Mouse (Mus musculus) embryonic facial prominence, embryonic 12.5 days (tissue): ENCODE measurements around the gene Epn1. TPM values are rescaled to one million over a fixed set of nuclear protein-coding genes. Genes with fewer than 3 reads are reported as not detected.
"Not testable (repeated sequence)": the region's sequence is repeated elsewhere in the genome, so short reads cannot be mapped to it uniquely, and the experiment has no call there.

Experiments used
- ATAC-seq: fragments of 200-750 bp; cut with Nextera tagmentation; 2 replicates; pipeline ENCODE4 v1.8.0; 2017; ENCODE audit not compliant: insufficient number of reproducible peaks, insufficient read depth, low FRiP score, low TSS enrichment
- H3K27ac ChIP-seq: fragments of 300-500 bp; sonication (generic); 2 replicates; pipeline ENCODE4 v1.5.1; 2016; ENCODE audit warnings: mild to moderate bottlenecking
- H3K27me3 ChIP-seq: fragments of 300-500 bp; sonication (generic); 2 replicates; pipeline ENCODE4 v1.6.1; 2016; ENCODE audit warnings: mild to moderate bottlenecking, moderate library complexity
- H3K36me3 ChIP-seq: fragments of 300-500 bp; sonication (generic); 2 replicates; pipeline ENCODE4 v1.6.1; 2016; ENCODE audit warnings: mild to moderate bottlenecking
- H3K4me1 ChIP-seq: fragments of 300-500 bp; sonication (generic); 2 replicates; pipeline ENCODE4 v1.6.1; 2016
- H3K4me2 ChIP-seq: fragments of 300-500 bp; sonication (generic); replicated peaks from 2 replicates; pipeline ENCODE4 v1.6.1; 2016; ENCODE audit warnings: mild to moderate bottlenecking, moderate library complexity
- H3K4me3 ChIP-seq: fragments of 300-500 bp; sonication (generic); 2 replicates; pipeline ENCODE4 v1.5.1; 2016; ENCODE audit warnings: mild to moderate bottlenecking
- H3K9ac ChIP-seq: fragments of 300-500 bp; sonication (generic); 2 replicates; pipeline ENCODE4 v1.6.1; 2016; ENCODE audit warnings: mild to moderate bottlenecking, moderate library complexity
- H3K9me3 ChIP-seq: fragments of 300-500 bp; sonication (generic); 2 replicates; pipeline ENCODE4 v1.6.1; 2016; ENCODE audit warnings: mild to moderate bottlenecking, moderate library complexity
- WGBS: fragments of 180-500 bp; shearing (Covaris S2); methylation state at CpG from one replicate; pipeline ENCODE4 v1.1.7; 2016; 5-methylcytosine and 5-hydroxymethylcytosine counted together
- polyA plus RNA-seq: library from polyadenylated mRNA; unstranded; fragments of >200 nt; fragmentation: Nextera tagmentation; extraction: Ambion mirVana; gene quantifications from 2 replicates; pipeline ENCODE4 v1.2.1, GENCODE M21; 2016

The Epn1 gene
- polyA plus RNA-seq, 1 experiment from 2014 or later = 67.2 TPM

DNA sequence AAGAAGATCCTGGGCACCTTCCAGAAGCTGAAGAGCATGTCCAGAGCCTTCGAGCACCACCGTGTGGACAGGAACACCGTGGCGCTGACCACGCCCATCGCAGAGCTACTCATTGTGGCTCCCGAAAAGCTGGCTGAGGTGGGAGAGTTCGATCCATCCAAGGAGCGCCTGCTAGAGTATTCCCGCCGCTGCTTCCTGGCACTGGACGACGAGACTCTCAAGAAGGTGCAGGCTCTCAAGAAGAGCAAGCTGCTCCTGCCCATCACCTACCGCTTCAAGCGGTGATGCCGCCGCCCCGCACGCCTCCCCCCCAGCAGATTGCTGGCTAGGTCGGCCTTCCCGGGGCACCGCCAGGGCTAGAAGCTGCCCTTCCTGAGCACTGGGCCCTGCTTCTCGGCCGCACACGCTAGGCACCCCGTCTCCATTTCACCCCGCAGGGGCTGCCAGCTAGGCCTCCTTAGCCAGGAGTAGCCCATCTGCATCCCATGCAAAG lies 19.8 kb upstream of the Epn1 start:
- peak overlapping the region; percentile 83 for H3K9ac ChIP-seq
- peaks cover 27% of the 10 kb centered on the region for H3K4me1 ChIP-seq
- no peaks in the 10 kb centered on the region for H3K36me3 ChIP-seq
- WGBS = 2% methylated on average over 27 of the region's 27 CpGs
- H3K27me3 ChIP-seq = peaks cover 27% of the 10 kb centered on the region
- H3K4me3 ChIP-seq = peak overlapping the region; percentile 77
- peak overlapping the region; percentile 77 for H3K4me2 ChIP-seq
- H3K9me3 ChIP-seq = no peaks in the 10 kb centered on the region
- H3K27ac ChIP-seq = peak overlapping the region; percentile 99
- peak; percentile 2; the same call in 1 of the 2 replicates for ATAC-seq

DNA sequence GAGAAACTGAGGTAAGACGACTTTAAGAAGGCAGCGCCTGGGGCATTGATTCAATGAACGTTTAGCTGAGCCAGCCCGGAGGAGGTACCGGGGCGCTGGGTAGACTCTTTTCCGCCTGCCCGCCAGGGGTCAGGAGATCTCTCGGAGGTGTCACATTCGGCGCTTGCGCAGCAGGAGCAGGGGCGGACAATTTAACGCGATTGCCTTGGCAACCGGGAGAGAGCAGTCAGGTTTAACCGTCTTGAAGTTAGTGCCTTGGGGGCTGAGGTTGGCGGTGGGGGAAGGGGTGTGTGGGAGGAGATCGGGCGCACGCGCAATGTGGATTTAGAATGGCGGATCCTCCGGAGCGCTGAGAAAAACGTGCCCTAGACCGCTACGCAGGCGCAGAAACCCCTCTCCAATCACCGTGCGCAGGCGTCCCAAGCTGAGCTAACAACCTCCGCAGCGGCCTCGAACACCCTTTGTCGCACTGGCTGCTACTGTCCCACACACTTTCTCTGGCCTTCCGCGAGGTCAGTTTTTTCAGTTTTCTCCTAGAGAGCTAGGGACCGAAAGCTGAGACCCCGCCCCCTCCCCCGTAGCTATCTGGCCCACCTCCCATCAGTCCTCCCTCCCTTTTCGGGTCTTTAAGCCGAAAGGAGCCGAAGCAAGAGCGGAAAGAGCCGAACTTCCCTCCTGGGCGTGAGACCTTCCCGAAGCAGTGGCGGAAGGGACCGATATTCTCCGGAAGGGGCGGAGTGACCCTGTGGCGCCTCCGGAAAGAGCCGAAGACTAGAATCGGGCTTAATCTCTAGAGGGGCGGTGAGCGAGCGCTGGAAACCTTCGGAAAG lies 18.9 kb upstream of the Epn1 start:
- under 1% methylated on average over 60 of the region's 60 CpGs for WGBS
- peak overlapping the region; percentile 99 for H3K27ac ChIP-seq
- peak overlapping the region; percentile 83 for H3K9ac ChIP-seq
- ATAC-seq = peak; percentile 87
- H3K4me1 ChIP-seq = peaks cover 35% of the 10 kb centered on the region
- H3K27me3 ChIP-seq = peaks cover 18% of the 10 kb centered on the region
- no peaks in the 10 kb centered on the region for H3K9me3 ChIP-seq
- peaks cover 2% of the 10 kb centered on the region; the same call in 1 of the 2 replicates for H3K36me3 ChIP-seq
- peak overlapping the region; percentile 77 for H3K4me2 ChIP-seq
- H3K4me3 ChIP-seq = peak overlapping the region; percentile 77

DNA sequence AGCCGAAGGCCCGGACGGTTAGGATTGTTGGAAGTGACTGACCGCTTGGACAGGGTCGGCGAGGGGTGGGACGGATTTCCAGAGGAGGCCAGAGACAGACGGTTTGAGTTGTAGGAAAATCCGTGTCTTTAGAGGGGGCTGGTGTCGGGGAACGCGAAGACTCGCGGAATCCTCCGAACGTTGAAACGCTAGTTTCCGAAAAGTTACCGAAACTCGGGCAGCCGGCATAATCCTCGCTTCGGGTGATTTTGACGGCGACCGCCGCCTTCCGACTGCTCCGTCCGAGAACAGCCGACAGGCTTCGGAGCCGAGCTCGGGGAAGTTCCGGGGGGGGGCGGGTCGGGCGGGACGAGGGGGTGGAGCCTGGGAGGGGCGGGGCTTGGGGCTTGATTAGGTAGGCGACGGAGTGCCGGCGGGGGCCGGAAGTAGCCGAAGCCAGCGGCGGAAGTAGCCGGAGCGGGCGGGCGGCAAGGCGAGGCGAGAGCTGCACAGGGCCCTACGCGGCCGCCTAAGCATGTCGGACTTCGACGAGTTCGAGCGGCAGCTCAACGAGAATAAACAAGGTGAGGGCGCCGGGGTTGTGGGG lies 18.2 kb upstream of the Epn1 start, which contains the start of gene U2af2:
Gene U2af2 (plus strand): TSS at position 370 of the 586 bp plus-strand sequence.
- peak; percentile 76 for ATAC-seq
- H3K27ac ChIP-seq = peak within 1 kb of the TSS; percentile 99

DNA sequence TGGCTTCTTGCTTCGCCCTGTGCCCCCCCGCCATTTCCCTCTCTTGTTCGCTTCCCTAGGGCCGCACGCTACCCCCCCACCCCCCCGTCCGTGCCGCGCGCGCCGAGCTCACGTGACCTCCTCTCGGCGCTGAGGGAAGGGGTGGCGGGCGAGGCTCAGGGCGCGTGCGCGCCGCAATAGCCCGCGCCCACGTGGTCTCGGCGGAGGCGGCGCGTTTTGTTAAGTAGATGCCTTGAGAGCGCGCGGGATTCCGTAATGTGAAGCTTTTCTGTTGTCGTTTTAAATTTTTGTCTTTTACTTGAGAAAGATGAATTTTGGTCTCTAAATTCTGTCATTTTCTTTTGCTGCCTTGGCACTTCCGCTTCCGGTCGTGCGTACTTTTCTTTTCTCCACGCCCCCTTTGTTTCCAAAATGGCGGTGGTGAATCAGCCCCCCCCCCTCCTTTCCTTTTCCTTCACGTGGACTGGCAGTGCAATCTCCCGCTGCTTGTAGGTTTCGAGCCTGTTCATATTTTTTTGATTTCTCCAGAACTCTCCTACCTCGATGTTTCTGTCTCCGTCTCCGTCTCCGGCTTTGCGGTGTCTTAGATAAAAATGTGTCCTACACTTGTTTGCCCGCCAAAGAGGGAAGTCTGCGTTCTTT lies 17.6 kb upstream of the Epn1 start:
- peak; percentile 2; the same call in 1 of the 2 replicates for ATAC-seq
- peak overlapping the region; percentile 83 for H3K9ac ChIP-seq

More for the DNA sequence above, 18.2 kb upstream of the Epn1 start, which contains the start of gene U2af2:
- Histone ChIP-seq H3K36me3 (peaks cover 7% of the 10 kb centered on the region), H3K27me3 (peaks cover 12% of the 10 kb centered on the region), H3K4me2 (peak within 1 kb of the TSS; percentile 77), H3K4me1 (peaks cover 35% of the 10 kb centered on the region), H3K4me3 (peak within 1 kb of the TSS; percentile 77), H3K9ac (peak within 1 kb of the TSS; percentile 83), H3K9me3 (no peaks in the 10 kb centered on the region)
- under 1% methylated on average over 63 of the region's 65 CpGs for WGBS

DNA sequence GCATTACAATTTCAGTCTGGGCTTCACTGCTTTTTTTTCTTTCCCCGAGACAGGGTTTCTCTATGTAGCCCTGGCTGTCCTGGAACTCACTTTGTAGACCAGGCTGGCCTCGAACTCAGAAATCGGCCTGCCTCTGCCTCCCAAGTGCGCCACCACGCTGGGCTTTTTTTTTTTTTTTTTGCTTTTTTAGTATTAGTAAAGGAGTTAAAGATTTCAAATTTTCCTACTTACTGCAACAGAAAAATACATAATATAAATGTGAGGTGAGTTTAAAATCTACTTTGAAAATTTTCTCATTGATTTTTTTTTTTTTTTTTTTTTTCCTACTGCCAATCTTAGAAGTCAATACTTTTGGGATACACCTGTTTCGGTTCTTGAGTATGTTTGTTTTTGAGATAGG lies 15.1 kb upstream of the Epn1 start:
- peaks cover 30% of the 10 kb centered on the region for H3K4me1 ChIP-seq
- no peak overlapping the region for H3K27ac ChIP-seq
- peaks cover 37% of the 10 kb centered on the region for H3K36me3 ChIP-seq
- H3K9me3 ChIP-seq = no peaks in the 10 kb centered on the region
- WGBS = 90% methylated on average over 6 of the region's 6 CpGs
- no peak overlapping the region for H3K9ac ChIP-seq
- no peak overlapping the region for H3K4me2 ChIP-seq
- H3K4me3 ChIP-seq = no peak overlapping the region
- no peaks in the 10 kb centered on the region for H3K27me3 ChIP-seq
- ATAC-seq = no peak

More for the DNA sequence above, 17.6 kb upstream of the Epn1 start:
- under 1% methylated on average over 48 of the region's 51 CpGs for WGBS
- Histone ChIP-seq H3K27ac (peak overlapping the region; percentile 99), H3K4me1 (peaks cover 35% of the 10 kb centered on the region), H3K27me3 (peaks cover 6% of the 10 kb centered on the region), H3K36me3 (peaks cover 13% of the 10 kb centered on the region), H3K4me3 (peak overlapping the region; percentile 77), H3K4me2 (peak overlapping the region; percentile 77), H3K9me3 (no peaks in the 10 kb centered on the region)

DNA sequence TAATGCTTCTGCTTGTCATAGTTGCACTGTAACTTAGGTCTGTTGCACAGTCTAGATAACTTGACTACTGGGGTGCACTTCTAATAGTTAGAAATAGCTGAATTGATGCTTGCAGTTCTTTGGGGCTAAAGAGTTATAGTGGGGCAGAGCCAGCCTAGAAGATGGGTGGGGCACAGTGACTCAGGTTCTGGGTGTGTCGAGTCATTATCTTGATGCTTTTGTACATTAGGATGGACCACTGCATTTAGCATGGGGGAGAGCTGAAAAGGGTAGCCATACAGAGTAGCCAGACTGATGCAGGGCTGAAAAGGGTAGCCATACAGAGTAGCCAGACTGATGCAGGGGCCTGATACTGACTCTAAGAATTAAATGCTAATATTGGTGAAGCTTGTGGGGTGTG lies 6.4 kb upstream of the Epn1 start:
- no peak for ATAC-seq
- no peaks in the 10 kb centered on the region for H3K9me3 ChIP-seq
- H3K36me3 ChIP-seq = peaks cover 95% of the 10 kb centered on the region
- no peaks in the 10 kb centered on the region for H3K4me1 ChIP-seq
- no peak overlapping the region for H3K4me3 ChIP-seq
- no peak overlapping the region for H3K4me2 ChIP-seq
- WGBS = 83% methylated on average over 1 of the region's 1 CpGs
- H3K27me3 ChIP-seq = no peaks in the 10 kb centered on the region
- no peak overlapping the region for H3K9ac ChIP-seq
- H3K27ac ChIP-seq = no peak overlapping the region

DNA sequence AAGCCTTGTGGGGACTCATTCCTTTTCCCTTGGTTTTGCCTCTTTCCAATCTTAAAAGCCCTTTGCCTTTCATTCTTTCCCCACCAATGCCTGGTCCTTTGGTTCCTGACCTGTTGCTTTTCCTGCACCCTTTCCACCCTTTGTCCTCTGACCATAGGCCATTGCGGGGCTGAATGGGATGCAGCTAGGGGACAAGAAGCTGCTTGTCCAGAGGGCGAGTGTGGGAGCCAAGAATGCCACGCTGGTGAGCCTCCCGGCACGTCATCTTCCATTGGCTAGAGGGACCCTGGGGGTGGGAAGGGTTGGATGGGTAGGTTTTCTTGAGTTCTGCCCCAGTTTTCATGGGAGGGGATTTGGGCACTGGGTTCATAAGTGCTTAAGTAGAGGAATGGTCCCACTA lies 5.1 kb upstream of the Epn1 start:
- H3K4me3 ChIP-seq = no peak overlapping the region
- ATAC-seq = no peak
- no peak overlapping the region for H3K4me2 ChIP-seq
- peaks cover 87% of the 10 kb centered on the region for H3K36me3 ChIP-seq
- no peaks in the 10 kb centered on the region for H3K4me1 ChIP-seq
- H3K9me3 ChIP-seq = no peaks in the 10 kb centered on the region
- H3K9ac ChIP-seq = no peak overlapping the region
- WGBS = 91% methylated on average over 5 of the region's 5 CpGs
- H3K27me3 ChIP-seq = no peaks in the 10 kb centered on the region
- no peak overlapping the region for H3K27ac ChIP-seq

DNA sequence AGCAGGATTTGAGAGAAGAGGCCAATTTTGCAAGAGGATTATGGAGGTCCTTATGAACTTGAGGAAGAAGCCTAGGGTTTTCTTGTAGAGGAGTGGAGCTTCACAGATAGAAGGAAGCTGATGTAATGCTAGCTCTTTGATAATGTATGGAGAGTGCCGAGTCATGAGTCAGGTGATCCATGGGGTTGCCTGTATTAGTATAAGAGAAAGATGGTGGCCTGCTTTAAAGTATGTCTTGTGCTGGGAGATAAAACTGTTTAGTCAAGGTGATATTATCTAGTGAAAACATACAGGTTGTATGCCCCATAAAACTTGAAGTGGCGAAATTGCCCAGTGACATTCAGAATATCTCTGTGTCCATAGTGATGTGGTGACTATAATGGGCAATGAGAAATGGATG lies 3.1 kb upstream of the Epn1 start:
- no peak for ATAC-seq
- Histone ChIP-seq H3K9me3 (no peaks in the 10 kb centered on the region), H3K4me2 (no peak overlapping the region), H3K36me3 (peaks cover 68% of the 10 kb centered on the region), H3K27ac (no peak overlapping the region), H3K4me3 (no peak overlapping the region), H3K27me3 (no peaks in the 10 kb centered on the region), H3K9ac (no peak overlapping the region), H3K4me1 (peaks cover 7% of the 10 kb centered on the region)
- WGBS = 86% methylated on average over 2 of the region's 2 CpGs

DNA sequence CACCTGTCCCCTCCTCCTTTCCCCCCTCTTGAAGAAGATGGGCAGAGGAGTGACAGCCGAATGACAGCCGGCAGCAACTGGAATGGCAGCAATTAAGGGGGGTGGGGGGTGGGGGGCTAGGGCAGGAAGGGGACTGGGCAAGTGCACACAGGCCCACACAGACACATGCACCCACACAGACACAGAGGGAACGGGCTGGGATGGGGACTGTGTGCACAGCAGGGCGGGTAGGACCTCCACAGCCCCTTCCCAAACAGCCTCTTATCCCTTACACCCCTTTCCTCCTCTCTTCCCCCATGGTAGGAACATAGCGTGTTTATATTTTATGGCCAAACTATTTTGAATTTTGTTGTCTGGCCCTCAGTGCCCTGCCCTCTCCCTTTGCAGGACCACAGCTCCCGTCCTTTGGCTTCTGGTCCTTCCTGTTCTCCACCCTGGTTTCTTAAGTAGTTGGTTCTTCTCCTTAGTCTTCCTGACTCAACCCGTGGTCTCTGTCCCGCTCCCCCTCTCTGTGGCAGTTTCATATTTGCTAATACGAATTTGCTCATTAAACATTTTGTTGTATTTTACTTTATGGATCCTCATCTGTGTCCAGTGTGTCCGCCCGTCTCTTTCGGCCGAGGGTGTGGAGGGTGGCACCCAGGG lies 548 bp upstream of the Epn1 start:
- not testable (repeated sequence) for H3K4me1 ChIP-seq, H3K27me3 ChIP-seq, H3K9me3 ChIP-seq
- Histone ChIP-seq H3K27ac (peak overlapping the region; percentile 94), H3K4me2 (peak overlapping the region; percentile 82), H3K36me3 (peaks cover 50% of the 10 kb centered on the region), H3K4me3 (peak overlapping the region; percentile 98), H3K9ac (peak overlapping the region; percentile 99)
- WGBS = 45% methylated on average over 11 of the region's 13 CpGs
- ATAC-seq = peak; percentile 37; the same call in 1 of the 2 replicates

DNA sequence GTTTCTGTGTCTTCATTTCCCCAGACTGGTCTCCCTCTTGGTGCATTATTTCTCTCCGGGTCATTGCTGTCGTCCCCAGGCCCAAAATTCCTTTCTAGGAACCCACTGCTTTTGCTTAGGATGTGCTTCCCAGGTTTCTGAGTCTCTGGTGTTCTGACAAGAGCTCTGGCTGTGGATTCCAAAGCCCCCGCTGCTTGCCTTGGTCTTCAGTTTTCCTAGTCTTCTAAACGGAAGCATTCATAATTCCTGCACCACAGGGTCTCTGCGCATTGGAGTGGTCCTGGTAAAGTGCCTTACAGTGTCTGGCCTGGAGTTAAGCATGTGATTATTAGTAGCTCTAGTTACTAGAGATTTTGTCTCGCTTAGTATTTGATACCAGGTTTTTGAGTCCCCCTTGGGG lies 780 bp downstream of the Epn1 start:
- Histone ChIP-seq H3K9ac (peak overlapping the region; percentile 99), H3K4me3 (peak overlapping the region; percentile 98), H3K36me3 (peaks cover 47% of the 10 kb centered on the region), H3K9me3 (no peaks in the 10 kb centered on the region), H3K4me2 (peak overlapping the region; percentile 82), H3K27me3 (no peaks in the 10 kb centered on the region), H3K4me1 (peaks cover 7% of the 10 kb centered on the region), H3K27ac (peak overlapping the region; percentile 94)
- 15% methylated on average over 6 of the region's 6 CpGs for WGBS
- no peak for ATAC-seq

DNA sequence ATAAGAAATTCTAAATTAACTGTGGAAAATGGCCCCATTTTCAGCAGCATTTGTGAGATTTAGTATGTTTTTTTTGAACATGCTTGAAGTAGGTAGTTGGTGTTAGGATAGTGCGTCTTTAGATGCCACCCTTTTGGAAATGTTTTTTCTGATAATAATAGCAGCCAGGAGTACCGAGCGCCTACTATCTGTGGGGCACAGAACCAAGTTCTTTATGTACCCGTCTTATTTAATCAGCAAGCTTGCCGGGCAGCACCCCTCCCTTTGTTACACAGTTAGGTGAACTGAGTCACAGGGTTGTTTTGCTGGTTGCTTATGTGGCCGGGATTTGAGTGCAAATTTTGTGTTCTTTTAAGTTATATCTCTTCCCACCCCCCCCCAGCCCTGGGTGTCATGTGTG lies 1.2 kb downstream of the Epn1 start:
- Histone ChIP-seq H3K27me3 (no peaks in the 10 kb centered on the region), H3K36me3 (peaks cover 47% of the 10 kb centered on the region), H3K9ac (peak overlapping the region; percentile 99), H3K27ac (no peak overlapping the region), H3K4me2 (peak overlapping the region; percentile 82), H3K9me3 (no peaks in the 10 kb centered on the region), H3K4me3 (peak overlapping the region; percentile 98), H3K4me1 (peaks cover 7% of the 10 kb centered on the region)
- no peak for ATAC-seq
- WGBS = 77% methylated on average over 6 of the region's 6 CpGs
